Mouse (Mus musculus): ENCODE data around the gene Klk10. TPM values are rescaled to one million over a fixed set of nuclear protein-coding genes. Genes with fewer than 3 reads are reported as not detected.
A peak's percentile ranks its signal among the peaks of the same experiment; 100 is the strongest.

The Klk10 gene
- polyA plus RNA-seq, 1 experiment from 2014 or later = 4.6 TPM

GRCm38 (mm10) chr7:43774802-43775201, 6.0 kb upstream of the Klk10 start:
- no peaks in the 10 kb centered on the region for H3K4me1 ChIP-seq (replicated peaks; ENCODE audit: control insufficient read depth, insufficient read depth, low read length)
- 57% methylated on average over 6 of the region's 6 CpGs for WGBS
- no peak overlapping the region for H3K4me2 ChIP-seq (ENCODE audit: low read depth, low read length)
- ATAC-seq (ENCODE audit: low read depth) = no peak
- H3K27ac ChIP-seq (ENCODE audit: low read length) = no peak overlapping the region
- no peak overlapping the region for H3K4me3 ChIP-seq (ENCODE audit: low read length)
- no peaks in the 10 kb centered on the region for H3K9me3 ChIP-seq (ENCODE audit: control insufficient read depth, low read length)
- H3K36me3 ChIP-seq (ENCODE audit: control insufficient read depth, insufficient read depth, low read length) = no peaks in the 10 kb centered on the region
- no peak overlapping the region for H3K9ac ChIP-seq (ENCODE audit: low read length)
- no peaks in the 10 kb centered on the region for H3K27me3 ChIP-seq (ENCODE audit: control insufficient read depth, insufficient read depth, low read depth, low read length)

GRCm38 (mm10) chr7:43775311-43776057, 5.4 kb upstream of the Klk10 start:
- Histone ChIP-seq H3K4me2 (ENCODE audit: low read depth, low read length) (no peak overlapping the region), H3K27me3 (ENCODE audit: control insufficient read depth, insufficient read depth, low read depth, low read length) (no peaks in the 10 kb centered on the region), H3K27ac (ENCODE audit: low read length) (no peak overlapping the region), H3K9ac (ENCODE audit: low read length) (no peak overlapping the region), H3K4me1 (replicated peaks; ENCODE audit: control insufficient read depth, insufficient read depth, low read length) (no peaks in the 10 kb centered on the region), H3K36me3 (ENCODE audit: control insufficient read depth, insufficient read depth, low read length) (no peaks in the 10 kb centered on the region), H3K4me3 (ENCODE audit: low read length) (no peak overlapping the region), H3K9me3 (ENCODE audit: control insufficient read depth, low read length) (no peaks in the 10 kb centered on the region)
- 38% methylated on average over 7 of the region's 7 CpGs for WGBS
- no peak for ATAC-seq (ENCODE audit: low read depth)

GRCm38 (mm10) chr7:43776506-43776905, 4.3 kb upstream of the Klk10 start:
- Histone ChIP-seq H3K27ac (ENCODE audit: low read length) (no peak overlapping the region), H3K27me3 (ENCODE audit: control insufficient read depth, insufficient read depth, low read depth, low read length) (no peaks in the 10 kb centered on the region), H3K9ac (ENCODE audit: low read length) (no peak overlapping the region), H3K4me3 (ENCODE audit: low read length) (no peak overlapping the region), H3K4me1 (replicated peaks; ENCODE audit: control insufficient read depth, insufficient read depth, low read length) (no peaks in the 10 kb centered on the region), H3K36me3 (ENCODE audit: control insufficient read depth, insufficient read depth, low read length) (no peaks in the 10 kb centered on the region), H3K9me3 (ENCODE audit: control insufficient read depth, low read length) (no peaks in the 10 kb centered on the region), H3K4me2 (ENCODE audit: low read depth, low read length) (no peak overlapping the region)
- 80% methylated on average over 5 of the region's 5 CpGs for WGBS
- ATAC-seq (ENCODE audit: low read depth) = no peak

- Histone ChIP-seq H3K4me1 (replicated peaks; ENCODE audit: control insufficient read depth, insufficient read depth, low read length) (no peaks in the 10 kb centered on the region), H3K27me3 (ENCODE audit: control insufficient read depth, insufficient read depth, low read depth, low read length) (no peaks in the 10 kb centered on the region), H3K36me3 (ENCODE audit: control insufficient read depth, insufficient read depth, low read length) (no peaks in the 10 kb centered on the region), H3K27ac (ENCODE audit: low read length) (no peak overlapping the region), H3K4me2 (ENCODE audit: low read depth, low read length) (no peak overlapping the region), H3K9ac (ENCODE audit: low read length) (no peak overlapping the region), H3K9me3 (ENCODE audit: control insufficient read depth, low read length) (no peaks in the 10 kb centered on the region), H3K4me3 (ENCODE audit: low read length) (no peak overlapping the region)
- WGBS = 79% methylated on average over 12 of the region's 12 CpGs
- ATAC-seq (ENCODE audit: low read depth) = no peak
These were observed 3.4 kb upstream of the Klk10 start for GRCm38 (mm10) chr7:43777423-43777822.

- no peak overlapping the region for H3K9ac ChIP-seq (ENCODE audit: low read length)
- H3K9me3 ChIP-seq (ENCODE audit: control insufficient read depth, low read length) = no peaks in the 10 kb centered on the region
- peaks cover 3% of the 10 kb centered on the region for H3K4me1 ChIP-seq (replicated peaks; ENCODE audit: control insufficient read depth, insufficient read depth, low read length)
- no peak for ATAC-seq (ENCODE audit: low read depth)
- 81% methylated on average over 10 of the region's 10 CpGs for WGBS
- no peaks in the 10 kb centered on the region for H3K27me3 ChIP-seq (ENCODE audit: control insufficient read depth, insufficient read depth, low read depth, low read length)
- no peak overlapping the region for H3K27ac ChIP-seq (ENCODE audit: low read length)
- no peak overlapping the region for H3K4me2 ChIP-seq (ENCODE audit: low read depth, low read length)
- no peaks in the 10 kb centered on the region for H3K36me3 ChIP-seq (ENCODE audit: control insufficient read depth, insufficient read depth, low read length)
- H3K4me3 ChIP-seq (ENCODE audit: low read length) = no peak overlapping the region
These were observed 2.5 kb upstream of the Klk10 start for GRCm38 (mm10) chr7:43778176-43778970.

GRCm38 (mm10) chr7:43780241-43780640, 594 bp upstream of the Klk10 start:
- Histone ChIP-seq H3K4me2 (ENCODE audit: low read depth, low read length) (no peak overlapping the region), H3K9me3 (ENCODE audit: control insufficient read depth, low read length) (no peaks in the 10 kb centered on the region), H3K4me3 (ENCODE audit: low read length) (no peak overlapping the region), H3K36me3 (ENCODE audit: control insufficient read depth, insufficient read depth, low read length) (no peaks in the 10 kb centered on the region), H3K4me1 (replicated peaks; ENCODE audit: control insufficient read depth, insufficient read depth, low read length) (peaks cover 3% of the 10 kb centered on the region), H3K27ac (ENCODE audit: low read length) (no peak overlapping the region), H3K9ac (ENCODE audit: low read length) (no peak overlapping the region), H3K27me3 (ENCODE audit: control insufficient read depth, insufficient read depth, low read depth, low read length) (no peaks in the 10 kb centered on the region)
- 36% methylated on average over 6 of the region's 6 CpGs for WGBS
- ATAC-seq (ENCODE audit: low read depth) = no peak

GRCm38 (mm10) chr7:43781541-43781940, 706 bp downstream of the Klk10 start:
- no peak for ATAC-seq (ENCODE audit: low read depth)
- no peak overlapping the region for H3K4me2 ChIP-seq (ENCODE audit: low read depth, low read length)
- H3K9me3 ChIP-seq (ENCODE audit: control insufficient read depth, low read length) = no peaks in the 10 kb centered on the region
- no peak overlapping the region for H3K4me3 ChIP-seq (ENCODE audit: low read length)
- 85% methylated on average over 11 of the region's 11 CpGs for WGBS
- H3K27me3 ChIP-seq (ENCODE audit: control insufficient read depth, insufficient read depth, low read depth, low read length) = no peaks in the 10 kb centered on the region
- H3K9ac ChIP-seq (ENCODE audit: low read length) = no peak overlapping the region
- H3K27ac ChIP-seq (ENCODE audit: low read length) = no peak overlapping the region
- H3K36me3 ChIP-seq (ENCODE audit: control insufficient read depth, insufficient read depth, low read length) = no peaks in the 10 kb centered on the region
- H3K4me1 ChIP-seq (replicated peaks; ENCODE audit: control insufficient read depth, insufficient read depth, low read length) = peaks cover 3% of the 10 kb centered on the region

GRCm38 (mm10) chr7:43782275-43783265, 1.7 kb downstream of the Klk10 start:
- peak overlapping the region; percentile 68 for H3K4me2 ChIP-seq (ENCODE audit: low read depth, low read length)
- H3K9ac ChIP-seq (ENCODE audit: low read length) = peak overlapping the region; percentile 61
- peak overlapping the region; percentile 35 for H3K4me3 ChIP-seq (ENCODE audit: low read length)
- ATAC-seq (ENCODE audit: low read depth) = peak; percentile 78
- no peaks in the 10 kb centered on the region for H3K9me3 ChIP-seq (ENCODE audit: control insufficient read depth, low read length)
- no peaks in the 10 kb centered on the region for H3K36me3 ChIP-seq (ENCODE audit: control insufficient read depth, insufficient read depth, low read length)
- 8% methylated on average over 36 of the region's 36 CpGs for WGBS
- peaks cover 3% of the 10 kb centered on the region for H3K4me1 ChIP-seq (replicated peaks; ENCODE audit: control insufficient read depth, insufficient read depth, low read length)
- no peak overlapping the region for H3K27ac ChIP-seq (ENCODE audit: low read length)
- no peaks in the 10 kb centered on the region for H3K27me3 ChIP-seq (ENCODE audit: control insufficient read depth, insufficient read depth, low read depth, low read length)

GRCm38 (mm10) chr7:43785286-43785685, 4.5 kb downstream of the Klk10 start:
- Histone ChIP-seq H3K9ac (ENCODE audit: low read length) (no peak overlapping the region), H3K27ac (ENCODE audit: low read length) (no peak overlapping the region), H3K4me1 (replicated peaks; ENCODE audit: control insufficient read depth, insufficient read depth, low read length) (peaks cover 3% of the 10 kb centered on the region), H3K9me3 (ENCODE audit: control insufficient read depth, low read length) (no peaks in the 10 kb centered on the region), H3K27me3 (ENCODE audit: control insufficient read depth, insufficient read depth, low read depth, low read length) (no peaks in the 10 kb centered on the region), H3K36me3 (ENCODE audit: control insufficient read depth, insufficient read depth, low read length) (no peaks in the 10 kb centered on the region), H3K4me3 (ENCODE audit: low read length) (no peak overlapping the region), H3K4me2 (ENCODE audit: low read depth, low read length) (no peak overlapping the region)
- no peak for ATAC-seq (ENCODE audit: low read depth)
- WGBS = 75% methylated on average over 1 of the region's 1 CpGs
